Mouse (Mus musculus): ENCODE measurements at regions not wholly inside any gene's neighbourhood (a gene's known extent, or its start where the extent isn't known, plus 50 kb on each side); places are given as distances from the start of the nearest gene placed in this dataset.
A peak's percentile ranks its signal among the peaks of the same experiment; 100 is the strongest.

- DNase-seq (ENCODE audit: low read depth, low spot score), result no peak
These were observed 563.3 kb upstream of the Foxg1 start for GRCm38 (mm10) chr12:48819168-48819567.

- no peak for DNase-seq (ENCODE audit: low read depth, low spot score)
These were observed 562.3 kb upstream of the Foxg1 start for GRCm38 (mm10) chr12:48820206-48820605.

GRCm38 (mm10) chr12:48826300-48826699 is 556.2 kb upstream of the Foxg1 start:
- DNase-seq (ENCODE audit: low read depth, low spot score), result no peak

GRCm38 (mm10) chr12:48853356-48853755 is 529.1 kb upstream of the Foxg1 start:
- DNase-seq (ENCODE audit: low read depth, low spot score), result peak; percentile 67

- peak; percentile 28 for DNase-seq (ENCODE audit: low read depth, low spot score)
These were observed 528.4 kb upstream of the Foxg1 start for GRCm38 (mm10) chr12:48854016-48854415.

- no peak for DNase-seq (ENCODE audit: low read depth, low spot score)
These were observed 504.0 kb upstream of the Foxg1 start for GRCm38 (mm10) chr12:48878244-48879031.

All from R1 (cell line).